Mouse (Mus musculus) ES-E14 (cell line): Measurements from ENCODE around the gene Sorcs3.

Experiments used
- CHD2 ChIP-seq: IDR thresholded peaks from 2 replicates; pipeline ENCODE4 v1.6.1; 2014; ENCODE audit warnings: mild to moderate bottlenecking, low read depth, low read length, inconsistent platforms
- HCFC1 ChIP-seq: IDR thresholded peaks from 2 replicates; pipeline ENCODE4 v1.6.1; 2012; ENCODE audit warnings: low read length, inconsistent platforms, borderline replicate concordance; ENCODE audit not compliant: insufficient read depth
- ZC3H11A ChIP-seq: IDR thresholded peaks from 2 replicates; pipeline ENCODE4 v1.6.1; 2012; ENCODE audit warnings: low read depth, mild to moderate bottlenecking, inconsistent platforms, low read length, borderline replicate concordance
- ZNF384 ChIP-seq: IDR thresholded peaks from 2 replicates; pipeline ENCODE4 v1.6.1; 2012; ENCODE audit warnings: low read depth, low read length, inconsistent platforms

DNA sequence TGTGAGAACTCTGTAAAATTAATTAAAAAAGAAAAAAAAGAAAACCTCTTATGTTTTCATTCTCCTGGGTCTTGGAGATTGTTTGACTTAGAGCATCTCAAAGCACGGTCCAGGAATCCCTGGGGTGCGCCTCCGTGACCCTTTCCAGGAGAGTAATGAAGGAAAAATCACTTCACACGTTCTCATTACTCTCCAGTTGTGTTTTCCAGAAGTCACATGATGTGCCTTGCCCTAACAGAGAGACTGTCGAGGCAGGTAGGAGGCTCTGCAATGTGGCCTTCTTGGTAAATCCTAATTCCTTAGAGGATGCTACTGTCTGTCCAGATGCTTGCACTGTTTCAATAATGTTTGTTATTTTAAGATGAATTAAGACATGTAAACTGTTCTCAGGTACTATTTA lies 266.1 kb downstream of the Sorcs3 start:
- TF ChIP-seq HCFC1 (no peak), ZNF384 (no peak), ZC3H11A (no peak), CHD2 (no peak)
